Mouse (Mus musculus) embryo, embryonic 9.5 days (tissue): ENCODE measurements around the gene Slc22a15.

Source experiments
- DNase-seq: peaks from one replicate; pipeline ENCODE4 v3.0.0-alpha.2; 2017; ENCODE audit errors: extremely low spot score

Gene Slc22a15

DNA sequence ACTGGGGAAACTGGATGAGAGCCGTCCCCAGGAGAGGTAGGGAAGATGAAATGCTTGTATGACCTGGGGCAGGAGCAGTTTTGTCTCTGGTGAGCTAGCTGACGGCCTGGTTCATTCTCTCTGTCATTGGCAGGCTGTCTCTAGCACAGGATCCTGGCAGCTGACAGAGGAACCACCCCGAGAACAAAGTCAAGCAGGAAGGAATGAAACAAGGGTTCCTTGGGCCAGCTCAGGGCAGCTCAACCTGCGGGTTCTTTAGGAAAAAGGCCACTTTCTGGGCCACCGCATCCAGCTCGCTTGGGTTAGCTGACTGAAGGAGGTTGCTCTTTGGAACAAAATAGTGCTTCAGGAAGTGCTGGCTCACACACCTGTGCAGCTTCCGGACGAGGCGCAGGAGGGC is 109.5 kb downstream of the Slc22a15 start:
- no peak for DNase-seq

DNA sequence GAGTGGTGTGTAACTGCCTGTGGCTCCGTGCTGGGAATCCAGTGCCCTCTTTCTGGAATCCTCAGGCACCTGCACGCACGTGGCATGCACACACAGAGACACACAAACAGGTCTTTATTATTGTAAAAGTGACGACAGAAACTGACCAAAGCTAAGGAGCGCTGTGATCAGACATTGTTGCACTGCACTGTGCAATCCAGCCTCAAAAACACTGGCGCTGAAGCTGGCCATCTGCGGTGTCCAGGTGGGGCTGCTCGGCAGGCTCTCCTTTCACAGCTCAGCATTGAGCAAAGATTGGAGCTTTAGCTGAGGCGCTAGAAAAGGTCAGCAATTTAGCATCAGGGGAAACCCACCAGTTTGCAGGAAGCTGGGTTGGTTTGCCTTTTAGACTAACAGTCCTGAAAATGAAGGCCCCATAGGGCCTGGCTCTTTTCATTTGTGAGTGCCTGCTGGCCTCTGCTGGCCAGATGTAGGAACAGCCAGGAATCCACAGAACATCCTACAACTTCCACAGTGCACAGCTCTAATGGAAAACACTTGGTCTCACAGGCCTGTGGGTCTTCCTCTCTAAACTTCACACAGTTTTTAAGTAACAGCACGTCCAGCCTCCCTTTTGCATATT is 111.8 kb downstream of the Slc22a15 start:
- DNase-seq = peak; percentile 70

DNA sequence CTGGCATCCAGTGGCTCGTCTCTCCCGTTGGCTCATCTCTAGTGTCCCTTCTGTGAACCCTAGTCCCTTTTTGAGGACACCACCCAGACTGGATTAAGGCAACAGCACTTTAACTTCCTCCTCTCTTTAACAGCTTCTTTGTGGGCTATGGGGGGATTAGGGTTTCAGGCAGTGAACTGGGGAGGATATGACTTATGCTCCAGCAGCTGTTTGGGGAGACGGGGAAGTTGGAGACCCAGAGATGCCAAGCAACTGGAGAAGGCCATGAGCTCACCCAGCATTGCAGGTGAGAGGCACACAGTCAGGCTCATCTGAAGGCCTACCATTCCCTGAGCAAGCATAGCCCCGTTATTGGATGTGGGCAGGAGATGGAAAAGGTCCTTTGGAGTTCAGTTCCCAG is 112.3 kb downstream of the Slc22a15 start:
- DNase-seq = no peak

DNA sequence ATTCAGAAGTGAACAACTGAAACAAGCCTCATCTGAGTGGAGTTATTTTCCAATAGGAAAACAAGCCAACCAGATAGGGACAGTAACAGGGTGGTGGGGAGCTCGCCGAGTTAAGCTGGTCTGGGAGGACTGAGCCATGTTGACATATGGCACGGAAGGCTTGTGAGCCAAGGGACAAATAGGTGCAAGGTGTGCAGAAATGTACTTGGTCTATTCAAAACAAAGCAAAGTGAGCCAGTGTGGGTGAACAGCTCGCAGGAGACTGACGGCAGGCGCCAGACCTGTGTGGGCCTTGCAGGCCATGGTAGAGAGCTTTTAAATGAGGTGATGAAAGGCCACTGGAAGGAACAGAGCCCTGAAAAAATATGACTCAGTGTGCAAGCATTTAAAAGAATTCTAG is 116.6 kb downstream of the Slc22a15 start:
- no peak for DNase-seq

DNA sequence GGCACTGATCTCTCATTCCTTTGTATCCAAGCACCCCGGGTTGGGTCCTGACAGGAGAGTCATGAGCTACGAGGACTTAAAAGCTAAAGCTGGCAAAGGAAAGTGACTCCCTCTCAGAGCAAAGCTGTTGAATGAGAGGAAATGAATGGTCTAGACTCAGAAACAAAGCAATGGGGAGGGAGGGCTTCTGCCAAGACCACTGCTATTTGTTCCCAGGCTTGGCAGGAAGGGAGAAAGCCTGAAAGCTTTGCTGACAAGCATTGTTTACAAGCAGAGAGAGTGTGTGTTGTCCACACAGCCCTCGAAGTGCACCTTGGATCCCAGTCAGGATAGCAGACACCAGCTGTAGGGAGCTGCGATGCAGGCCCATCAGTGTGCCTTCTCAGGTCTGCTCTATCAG is 117.3 kb downstream of the Slc22a15 start:
- DNase-seq = no peak

DNA sequence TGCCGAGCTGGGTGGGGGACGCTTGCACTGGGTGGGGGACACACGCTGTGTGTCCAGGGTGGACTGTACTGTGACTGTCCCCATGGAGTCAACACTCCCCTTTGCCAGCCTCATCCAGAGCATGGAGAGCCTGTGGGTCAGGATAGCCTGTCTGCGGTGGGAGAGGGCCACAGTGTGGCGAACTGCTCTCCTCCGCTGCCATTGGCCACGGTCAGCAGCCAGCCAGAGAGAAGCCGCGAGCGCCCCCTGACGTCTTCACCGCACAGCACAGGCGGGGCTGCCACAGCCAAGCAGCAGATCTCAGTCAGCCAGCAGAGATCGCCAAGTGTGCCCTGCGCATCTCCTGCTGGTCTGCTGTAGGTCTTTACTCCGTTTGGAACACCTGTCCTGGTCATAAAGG is 118.1 kb downstream of the Slc22a15 start:
- DNase-seq = peak; percentile 92
